Mouse (Mus musculus) kidney, adult 2 months (tissue): Measurements from ENCODE around the gene Atf5. TPM values are rescaled to one million over a fixed set of nuclear protein-coding genes. Genes with fewer than 3 reads are reported as not detected.

ENCODE experiments used
- DNase-seq: peaks from one replicate; pipeline ENCODE4 v3.0.0; 2021
- H3K27ac ChIP-seq: fragments of 200-500 bp; 2 replicates; pipeline ENCODE4 v1.5.1; 2012; ENCODE audit warnings: low read depth, low read length, control low read depth, inconsistent platforms; ENCODE audit not compliant: insufficient read depth
- H3K27me3 ChIP-seq: fragments of 200-500 bp; replicated peaks from 2 replicates; pipeline ENCODE4 v1.6.1; 2012; ENCODE audit warnings: mild to moderate bottlenecking, moderate library complexity, low read length, inconsistent platforms; ENCODE audit not compliant: control insufficient read depth, insufficient read depth
- H3K36me3 ChIP-seq: fragments of 200-500 bp; 2 replicates; pipeline ENCODE4 v1.6.1; 2012; ENCODE audit warnings: mild to moderate bottlenecking, moderate library complexity, low read length, inconsistent platforms; ENCODE audit not compliant: control insufficient read depth, insufficient read depth
- H3K4me1 ChIP-seq: fragments of 200-500 bp; 2 replicates; pipeline ENCODE4 v1.6.1; 2011; ENCODE audit warnings: low read length; ENCODE audit not compliant: control insufficient read depth, insufficient read depth
- H3K4me3 ChIP-seq: fragments of 200-500 bp; 2 replicates; pipeline ENCODE4 v1.5.1; 2011; ENCODE audit warnings: mild to moderate bottlenecking, low read depth, low read length, control low read depth; ENCODE audit not compliant: insufficient read depth
- CTCF ChIP-seq: fragments of 200-500 bp; conservative IDR thresholded peaks from 2 replicates; pipeline ENCODE4 v1.5.1; 2011; ENCODE audit warnings: low read depth, mild to moderate bottlenecking, control low read depth, low read length, moderate library complexity, mixed read lengths; ENCODE audit not compliant: insufficient read depth, insufficient read length
- POLR2A ChIP-seq: fragments of 200-500 bp; IDR thresholded peaks from one replicate; pipeline ENCODE4 v1.6.1; 2011; ENCODE audit warnings: low read depth, low read length, control low read depth
- WGBS: fragments of 180-500 bp; shearing (Covaris S2); methylation state at CpG from one replicate; pipeline ENCODE4 v1.1.7; 2018; 5-methylcytosine and 5-hydroxymethylcytosine counted together
- polyA plus RNA-seq: library from polyadenylated mRNA; depleted of rRNA; stranded (reverse); fragments of >200 nt; gene quantifications from 2 replicates; pipeline ENCODE4 v1.2.3, GENCODE M21; 2012

Atf5 gene
- polyA plus RNA-seq, 1 experiment = 42.1 TPM

DNA sequence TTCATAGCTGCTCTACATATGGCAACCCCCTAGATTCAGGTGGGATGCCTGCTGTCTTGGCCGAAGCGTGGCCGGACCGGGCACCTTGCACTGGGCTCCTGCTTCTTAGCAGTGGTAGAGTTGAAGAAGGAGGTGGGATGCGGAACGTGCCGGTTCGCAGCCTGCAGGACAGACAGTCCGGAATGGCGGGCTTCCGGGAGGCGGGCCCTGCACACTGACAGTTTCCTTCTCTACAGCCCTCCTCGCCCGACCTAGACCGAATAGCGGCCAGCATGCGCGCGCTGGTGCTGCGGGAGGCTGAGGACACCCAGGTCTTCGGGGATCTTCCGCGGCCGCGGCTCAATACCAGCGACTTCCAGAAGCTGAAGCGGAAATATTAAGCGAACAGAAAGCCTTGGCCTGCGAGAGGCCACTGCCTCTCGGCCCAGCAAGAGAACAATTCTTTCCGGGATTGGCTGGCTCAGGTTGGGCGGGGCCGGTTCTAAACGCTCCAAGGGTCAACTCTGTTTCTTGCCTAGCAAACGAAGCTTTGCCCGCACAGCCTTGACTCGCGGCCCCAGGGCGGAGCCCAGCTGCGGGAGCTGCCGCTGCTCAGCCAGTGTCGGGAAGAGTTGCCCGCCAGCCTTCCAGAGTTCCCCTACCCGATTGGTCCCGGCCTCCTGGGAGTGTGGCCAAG lies 38.0 kb upstream of the Atf5 start:
- WGBS = under 1% methylated on average over 45 of the region's 45 CpGs
- no peak for TF ChIP-seq CTCF
- TF ChIP-seq POLR2A = peak; percentile 27
- DNase-seq = peak; percentile 97
- Histone ChIP-seq H3K4me3 (peak overlapping the region; percentile 84), H3K27ac (peak overlapping the region; percentile 99), H3K36me3 (no peaks in the 10 kb centered on the region), H3K4me1 (peaks cover 22% of the 10 kb centered on the region), H3K27me3 (no peaks in the 10 kb centered on the region)

- Histone ChIP-seq H3K27me3 (no peaks in the 10 kb centered on the region), H3K27ac (peak overlapping the region; percentile 99), H3K36me3 (no peaks in the 10 kb centered on the region), H3K4me1 (peaks cover 22% of the 10 kb centered on the region), H3K4me3 (peak overlapping the region; percentile 84)
- WGBS = 10% methylated on average over 26 of the region's 26 CpGs
- no peak for DNase-seq
- no peak for TF ChIP-seq CTCF
- no peak for TF ChIP-seq POLR2A
Observed at GRCm38 (mm10) chr7:44853596-44854355, 37.3 kb upstream of the Atf5 start.

DNA sequence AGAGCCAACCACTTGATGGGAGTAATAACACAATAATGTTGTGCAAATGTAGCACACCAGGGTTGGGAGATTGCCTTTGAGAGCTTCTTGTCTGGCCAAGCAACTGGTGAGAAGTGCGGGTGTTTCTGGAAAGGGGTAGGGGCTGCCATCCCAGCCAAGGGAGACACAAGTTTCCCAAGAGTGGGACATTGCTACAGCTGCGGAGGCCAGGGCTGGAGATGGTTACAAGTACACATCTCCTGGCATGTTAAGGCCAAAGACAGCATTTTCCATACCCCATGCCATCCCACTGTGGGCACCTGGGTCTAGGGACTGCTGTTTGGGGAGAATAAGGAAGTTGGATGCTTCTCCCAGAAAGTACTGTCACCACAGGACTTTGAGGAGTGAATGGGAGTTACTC lies 36.6 kb upstream of the Atf5 start:
- Histone ChIP-seq H3K36me3 (no peaks in the 10 kb centered on the region), H3K4me1 (peaks cover 24% of the 10 kb centered on the region), H3K4me3 (no peak overlapping the region), H3K27me3 (no peaks in the 10 kb centered on the region), H3K27ac (no peak overlapping the region)
- DNase-seq = no peak
- no peak for TF ChIP-seq POLR2A
- TF ChIP-seq CTCF = no peak
- WGBS = 99% methylated on average over 2 of the region's 2 CpGs

- DNase-seq = no peak
- no peaks in the 10 kb centered on the region for H3K27me3 ChIP-seq
- H3K27ac ChIP-seq = no peak overlapping the region
- peaks cover 30% of the 10 kb centered on the region for H3K4me1 ChIP-seq
- no peak overlapping the region for H3K4me3 ChIP-seq
- TF ChIP-seq POLR2A (no peak), CTCF (no peak)
- no peaks in the 10 kb centered on the region for H3K36me3 ChIP-seq
- WGBS = 87% methylated on average over 36 of the region's 36 CpGs
Observed at GRCm38 (mm10) chr7:44852259-44853027, 36.0 kb upstream of the Atf5 start.

DNA sequence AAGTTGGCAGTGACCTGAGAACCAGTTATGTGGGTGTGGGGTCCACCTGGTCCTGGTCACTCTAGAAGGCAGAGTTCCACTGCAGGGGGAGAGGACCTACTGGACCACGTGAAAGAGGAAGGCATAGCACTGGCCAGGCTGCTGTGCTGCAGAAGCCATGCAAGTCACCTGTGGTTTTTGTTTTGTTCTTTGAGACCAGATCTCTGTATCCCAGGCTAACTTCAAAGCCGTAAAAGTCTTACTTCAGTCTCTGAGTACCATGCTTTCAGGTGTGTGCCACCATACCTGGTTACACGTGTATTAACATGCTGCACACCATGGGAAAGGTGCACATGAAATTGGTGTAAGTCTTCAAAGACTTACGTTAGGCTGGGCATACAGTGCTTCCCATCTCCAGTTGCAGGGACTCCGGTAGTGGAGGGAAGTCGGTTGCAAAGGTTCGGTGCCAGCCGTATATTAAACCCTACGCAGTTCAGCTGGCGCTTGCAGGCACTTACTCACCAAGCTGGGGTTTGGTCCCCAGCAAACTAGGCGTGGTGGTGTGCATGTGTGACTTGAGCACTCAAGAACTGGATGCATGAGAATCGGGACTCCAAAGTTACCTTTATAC lies 35.3 kb upstream of the Atf5 start:
- WGBS = 86% methylated on average over 12 of the region's 12 CpGs
- no peaks in the 10 kb centered on the region for H3K27me3 ChIP-seq
- H3K4me1 ChIP-seq = peaks cover 30% of the 10 kb centered on the region
- no peak overlapping the region for H3K4me3 ChIP-seq
- TF ChIP-seq CTCF (no peak), POLR2A (no peak)
- no peaks in the 10 kb centered on the region for H3K36me3 ChIP-seq
- no peak overlapping the region for H3K27ac ChIP-seq
- DNase-seq = no peak

DNA sequence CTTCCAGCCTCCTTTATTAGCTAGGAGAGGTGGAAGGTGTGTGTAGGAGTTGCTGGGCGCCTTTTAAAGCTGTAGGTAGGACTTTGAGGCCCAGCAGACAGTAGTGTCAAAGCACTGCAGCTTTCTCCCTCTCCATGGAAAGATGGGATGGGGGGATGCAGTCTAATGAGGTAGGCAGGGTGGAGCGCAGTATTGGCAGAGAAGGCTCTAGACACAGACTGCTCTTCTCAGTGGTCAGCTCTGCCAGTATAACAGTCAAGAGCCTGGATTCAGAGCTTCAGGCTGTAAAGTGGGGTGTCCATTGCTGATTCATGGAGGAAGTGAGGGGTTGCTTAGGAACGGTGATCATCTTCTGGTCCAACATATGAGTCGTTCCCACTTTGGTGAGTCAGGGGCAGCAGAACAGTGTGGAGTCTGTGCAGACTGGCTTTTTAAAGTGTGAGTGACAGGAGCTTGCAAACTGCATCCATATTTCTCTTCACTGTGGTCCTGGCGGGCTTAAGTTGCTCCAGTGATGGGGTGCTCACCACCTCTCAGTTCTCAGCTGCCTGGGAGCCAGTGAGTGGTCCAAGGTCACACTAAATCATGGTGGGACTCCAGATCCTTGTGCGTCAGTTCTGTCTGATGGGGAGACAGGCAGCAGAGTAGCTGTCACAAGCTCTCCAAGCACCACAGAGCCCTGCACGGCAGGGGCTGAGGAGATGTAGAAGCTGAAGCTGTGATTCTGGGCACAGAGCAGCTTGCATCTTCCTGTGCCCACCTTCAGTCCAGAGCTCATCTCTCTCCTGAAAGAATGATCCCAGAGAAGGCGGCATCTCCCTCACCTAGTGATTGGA lies 34.5 kb upstream of the Atf5 start:
- Histone ChIP-seq H3K27ac (peak overlapping the region; percentile 98; the same call in 1 of the 2 replicates), H3K4me3 (peak overlapping the region; percentile 79), H3K4me1 (peaks cover 26% of the 10 kb centered on the region), H3K27me3 (no peaks in the 10 kb centered on the region), H3K36me3 (0 out of 2 replicates have a peak, but pooled peaks cover 2% of the 10 kb centered on the region)
- TF ChIP-seq POLR2A (no peak), CTCF (no peak)
- no peak for DNase-seq
- 59% methylated on average over 8 of the region's 8 CpGs for WGBS
